Mouse (Mus musculus): ENCODE results near the gene Tspan13. TPM values are rescaled to one million over a fixed set of nuclear protein-coding genes. Genes with fewer than 3 reads are reported as not detected.

Tspan13 gene
- polyA plus RNA-seq, 1 experiment from 2014 or later: 182 TPM

- no peaks in the 10 kb centered on the region for H3K36me3 ChIP-seq (ENCODE audit: control insufficient read depth, insufficient read depth, low read length)
- DNase-seq (ENCODE audit: low spot score, missing footprints): peak; percentile 69
- WGBS: 87% methylated on average over 9 of the region's 9 CpGs
- H3K9me3 ChIP-seq (ENCODE audit: control insufficient read depth, low read length): no peaks in the 10 kb centered on the region
- H3K9ac ChIP-seq (ENCODE audit: low read length): 0 out of 2 replicates have a peak overlapping the region, but pooled peaks have one; percentile 25
- no peak for ATAC-seq (ENCODE audit: low FRiP score)
- H3K27ac ChIP-seq (ENCODE audit: low read depth, low read length): no peak overlapping the region
- no peak overlapping the region for H3K4me2 ChIP-seq
- no peaks in the 10 kb centered on the region for H3K27me3 ChIP-seq (ENCODE audit: control insufficient read depth, insufficient read depth, low read length)
- H3K4me3 ChIP-seq (ENCODE audit: low read depth, low read length): no peak overlapping the region
- H3K4me1 ChIP-seq (ENCODE audit: control insufficient read depth, insufficient read depth, low read length): peaks cover 7% of the 10 kb centered on the region
These were observed 2.7 kb downstream of the Tspan13 start for GRCm38 (mm10) chr12:36039541-36040084.

GRCm38 (mm10) chr12:36036776-36037175, 5.5 kb downstream of the Tspan13 start:
- DNase-seq (ENCODE audit: low spot score, missing footprints): peak; percentile 65
- ATAC-seq (ENCODE audit: low FRiP score): no peak
- no peaks in the 10 kb centered on the region for H3K9me3 ChIP-seq (ENCODE audit: control insufficient read depth, low read length)
- 95% methylated on average over 10 of the region's 10 CpGs for WGBS
- no peak overlapping the region for H3K4me3 ChIP-seq (ENCODE audit: low read depth, low read length)
- H3K27me3 ChIP-seq (ENCODE audit: control insufficient read depth, insufficient read depth, low read length): no peaks in the 10 kb centered on the region
- H3K36me3 ChIP-seq (ENCODE audit: control insufficient read depth, insufficient read depth, low read length): no peaks in the 10 kb centered on the region
- H3K9ac ChIP-seq (ENCODE audit: low read length): no peak overlapping the region
- peaks cover 7% of the 10 kb centered on the region for H3K4me1 ChIP-seq (ENCODE audit: control insufficient read depth, insufficient read depth, low read length)
- no peak overlapping the region for H3K4me2 ChIP-seq
- no peak overlapping the region for H3K27ac ChIP-seq (ENCODE audit: low read depth, low read length)

GRCm38 (mm10) chr12:36036121-36036520, 6.2 kb downstream of the Tspan13 start:
- Histone ChIP-seq H3K27me3 (ENCODE audit: control insufficient read depth, insufficient read depth, low read length) (no peaks in the 10 kb centered on the region), H3K9ac (ENCODE audit: low read length) (no peak overlapping the region), H3K27ac (ENCODE audit: low read depth, low read length) (no peak overlapping the region), H3K4me2 (no peak overlapping the region), H3K9me3 (ENCODE audit: control insufficient read depth, low read length) (no peaks in the 10 kb centered on the region), H3K4me1 (ENCODE audit: control insufficient read depth, insufficient read depth, low read length) (peaks cover 5% of the 10 kb centered on the region), H3K36me3 (ENCODE audit: control insufficient read depth, insufficient read depth, low read length) (no peaks in the 10 kb centered on the region), H3K4me3 (ENCODE audit: low read depth, low read length) (no peak overlapping the region)
- DNase-seq (ENCODE audit: low spot score, missing footprints): peak; percentile 59
- ATAC-seq (ENCODE audit: low FRiP score): no peak
- WGBS: 91% methylated on average over 7 of the region's 7 CpGs

- Histone ChIP-seq H3K27me3 (ENCODE audit: control insufficient read depth, insufficient read depth, low read length) (no peaks in the 10 kb centered on the region), H3K27ac (ENCODE audit: low read depth, low read length) (no peak overlapping the region), H3K4me2 (no peak overlapping the region), H3K36me3 (ENCODE audit: control insufficient read depth, insufficient read depth, low read length) (no peaks in the 10 kb centered on the region), H3K9ac (ENCODE audit: low read length) (no peak overlapping the region), H3K4me1 (ENCODE audit: control insufficient read depth, insufficient read depth, low read length) (no peaks in the 10 kb centered on the region; the same call in 1 of the 2 replicates), H3K4me3 (ENCODE audit: low read depth, low read length) (no peak overlapping the region), H3K9me3 (ENCODE audit: control insufficient read depth, low read length) (no peaks in the 10 kb centered on the region)
- WGBS: 93% methylated on average over 6 of the region's 6 CpGs
- no peak for ATAC-seq (ENCODE audit: low FRiP score)
- DNase-seq (ENCODE audit: low spot score, missing footprints): peak; percentile 53
These were observed 6.8 kb downstream of the Tspan13 start for GRCm38 (mm10) chr12:36035501-36035900.

- H3K27ac ChIP-seq (ENCODE audit: low read depth, low read length): no peak overlapping the region
- H3K9me3 ChIP-seq (ENCODE audit: control insufficient read depth, low read length): no peaks in the 10 kb centered on the region
- no peaks in the 10 kb centered on the region for H3K4me1 ChIP-seq (ENCODE audit: control insufficient read depth, insufficient read depth, low read length)
- no peaks in the 10 kb centered on the region for H3K27me3 ChIP-seq (ENCODE audit: control insufficient read depth, insufficient read depth, low read length)
- H3K36me3 ChIP-seq (ENCODE audit: control insufficient read depth, insufficient read depth, low read length): no peaks in the 10 kb centered on the region
- WGBS: 89% methylated on average over 4 of the region's 4 CpGs
- no peak overlapping the region for H3K4me2 ChIP-seq
- no peak overlapping the region for H3K4me3 ChIP-seq (ENCODE audit: low read depth, low read length)
- DNase-seq (ENCODE audit: low spot score, missing footprints) (peak; percentile 37), ATAC-seq (ENCODE audit: low FRiP score) (no peak)
- no peak overlapping the region for H3K9ac ChIP-seq (ENCODE audit: low read length)
These were observed 9.9 kb downstream of the Tspan13 start for GRCm38 (mm10) chr12:36032419-36032818.

- DNase-seq (ENCODE audit: low spot score, missing footprints): peak; percentile 39
- Histone ChIP-seq H3K27me3 (ENCODE audit: control insufficient read depth, insufficient read depth, low read length) (no peaks in the 10 kb centered on the region), H3K9ac (ENCODE audit: low read length) (no peak overlapping the region), H3K4me3 (ENCODE audit: low read depth, low read length) (no peak overlapping the region), H3K36me3 (ENCODE audit: control insufficient read depth, insufficient read depth, low read length) (no peaks in the 10 kb centered on the region), H3K9me3 (ENCODE audit: control insufficient read depth, low read length) (no peaks in the 10 kb centered on the region), H3K27ac (ENCODE audit: low read depth, low read length) (no peak overlapping the region), H3K4me1 (ENCODE audit: control insufficient read depth, insufficient read depth, low read length) (no peaks in the 10 kb centered on the region), H3K4me2 (no peak overlapping the region)
- 90% methylated on average over 12 of the region's 12 CpGs for WGBS
- ATAC-seq (ENCODE audit: low FRiP score): no peak
These were observed 11.5 kb downstream of the Tspan13 start for GRCm38 (mm10) chr12:36030660-36031363.

- Histone ChIP-seq H3K4me3 (ENCODE audit: low read depth, low read length) (no peak overlapping the region), H3K4me1 (ENCODE audit: control insufficient read depth, insufficient read depth, low read length) (no peaks in the 10 kb centered on the region), H3K27me3 (ENCODE audit: control insufficient read depth, insufficient read depth, low read length) (no peaks in the 10 kb centered on the region), H3K9me3 (ENCODE audit: control insufficient read depth, low read length) (no peaks in the 10 kb centered on the region), H3K4me2 (no peak overlapping the region), H3K9ac (ENCODE audit: low read length) (no peak overlapping the region), H3K36me3 (ENCODE audit: control insufficient read depth, insufficient read depth, low read length) (no peaks in the 10 kb centered on the region), H3K27ac (ENCODE audit: low read depth, low read length) (no peak overlapping the region)
- DNase-seq (ENCODE audit: low spot score, missing footprints) (no peak), ATAC-seq (ENCODE audit: low FRiP score) (no peak)
- WGBS: 86% methylated on average over 4 of the region's 6 CpGs
These were observed 12.6 kb downstream of the Tspan13 start for GRCm38 (mm10) chr12:36029687-36030086.

- H3K9ac ChIP-seq (ENCODE audit: low read length): no peak overlapping the region
- WGBS: 69% methylated on average over 5 of the region's 5 CpGs
- H3K36me3 ChIP-seq (ENCODE audit: control insufficient read depth, insufficient read depth, low read length): no peaks in the 10 kb centered on the region
- DNase-seq (ENCODE audit: low spot score, missing footprints) (peak; percentile 33), ATAC-seq (ENCODE audit: low FRiP score) (no peak)
- no peaks in the 10 kb centered on the region for H3K9me3 ChIP-seq (ENCODE audit: control insufficient read depth, low read length)
- no peak overlapping the region for H3K27ac ChIP-seq (ENCODE audit: low read depth, low read length)
- H3K4me1 ChIP-seq (ENCODE audit: control insufficient read depth, insufficient read depth, low read length): no peaks in the 10 kb centered on the region
- H3K4me2 ChIP-seq: no peak overlapping the region
- no peaks in the 10 kb centered on the region for H3K27me3 ChIP-seq (ENCODE audit: control insufficient read depth, insufficient read depth, low read length)
- no peak overlapping the region for H3K4me3 ChIP-seq (ENCODE audit: low read depth, low read length)
These were observed 13.2 kb downstream of the Tspan13 start for GRCm38 (mm10) chr12:36028968-36029645.

GRCm38 (mm10) chr12:36027171-36027570, 15.1 kb downstream of the Tspan13 start:
- Histone ChIP-seq H3K9ac (ENCODE audit: low read length) (no peak overlapping the region), H3K36me3 (ENCODE audit: control insufficient read depth, insufficient read depth, low read length) (no peaks in the 10 kb centered on the region), H3K9me3 (ENCODE audit: control insufficient read depth, low read length) (no peaks in the 10 kb centered on the region), H3K4me2 (no peak overlapping the region), H3K27ac (ENCODE audit: low read depth, low read length) (no peak overlapping the region), H3K4me1 (ENCODE audit: control insufficient read depth, insufficient read depth, low read length) (no peaks in the 10 kb centered on the region), H3K27me3 (ENCODE audit: control insufficient read depth, insufficient read depth, low read length) (no peaks in the 10 kb centered on the region), H3K4me3 (ENCODE audit: low read depth, low read length) (no peak overlapping the region)
- ATAC-seq (ENCODE audit: low FRiP score) (no peak), DNase-seq (ENCODE audit: low spot score, missing footprints) (peak; percentile 35)
- 89% methylated on average over 2 of the region's 2 CpGs for WGBS
